Mouse (Mus musculus) megakaryocyte progenitor cell, adult 5-6 weeks (primary cell): ENCODE results near the gene Tef. TPM values are rescaled to one million over a fixed set of nuclear protein-coding genes. Genes with fewer than 3 reads are reported as not detected.
A peak's percentile ranks its signal among the peaks of the same experiment; 100 is the strongest.

ENCODE experiments used
- ATAC-seq: replicated peaks from 2 replicates; pipeline ENCODE4 v1.8.0; 2016; ENCODE audit warnings: mild to moderate bottlenecking, moderate TSS enrichment, inconsistent platforms; ENCODE audit not compliant: poor library complexity
- total RNA-seq, 2 experiments: library from RNA; stranded (forward) in 1 of 2; stranded (reverse) in 1 of 2; fragments of 157-497, 149-512 nt in 1 of 2; fragments of 200-1000 nt in 1 of 2; gene quantifications; 2 replicates each; pipeline versions ENCODE4 v1.2.3 to v1.2.4; 2015 to 2017

Gene Tef
- total RNA-seq, 2 experiments from 2014 or later, result 4.9 to 11.0 TPM

DNA sequence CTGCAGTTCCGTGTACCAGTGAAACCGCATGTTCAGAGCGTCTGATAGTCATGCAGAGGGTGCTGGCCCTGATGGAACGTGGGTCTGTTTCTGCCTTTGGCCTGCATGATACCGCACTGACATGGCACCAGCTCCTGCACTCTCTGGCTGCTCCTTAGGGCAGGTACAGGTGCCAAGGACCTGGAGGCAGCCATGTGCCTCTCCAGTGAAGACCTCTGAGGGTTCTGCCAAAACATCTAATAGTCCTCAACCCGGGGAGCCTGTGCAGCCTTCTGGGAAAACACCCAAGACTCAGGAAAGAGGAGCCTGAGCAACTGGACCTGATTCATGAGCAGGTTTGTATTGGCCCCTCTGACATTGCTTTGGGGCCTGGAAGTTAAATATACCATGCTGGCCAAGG lies 4.4 kb upstream of the Tef start:
- ATAC-seq, result no peak

GRCm38 (mm10) chr15:81798421-81798820 lies 3.8 kb upstream of the Tef start:
- ATAC-seq, result no peak

DNA sequence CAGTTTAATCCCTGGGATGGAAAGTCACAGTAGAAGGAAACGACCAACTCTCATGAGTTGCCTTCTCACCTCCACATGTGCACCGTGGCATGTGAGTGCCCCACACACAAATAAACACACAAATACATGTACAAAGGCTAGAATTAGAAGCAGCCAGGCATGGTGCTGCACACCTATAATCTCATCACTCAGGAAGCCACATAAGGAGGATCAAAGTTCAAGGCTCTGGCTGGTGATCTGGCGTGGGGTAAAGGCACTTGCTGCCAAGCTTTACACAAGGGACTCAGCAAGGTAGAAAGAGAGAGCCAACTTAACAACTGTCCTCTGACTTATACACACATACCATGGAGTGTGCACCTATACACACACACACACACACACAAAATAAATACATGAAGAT lies 1.8 kb upstream of the Tef start:
- ATAC-seq, result no peak

DNA sequence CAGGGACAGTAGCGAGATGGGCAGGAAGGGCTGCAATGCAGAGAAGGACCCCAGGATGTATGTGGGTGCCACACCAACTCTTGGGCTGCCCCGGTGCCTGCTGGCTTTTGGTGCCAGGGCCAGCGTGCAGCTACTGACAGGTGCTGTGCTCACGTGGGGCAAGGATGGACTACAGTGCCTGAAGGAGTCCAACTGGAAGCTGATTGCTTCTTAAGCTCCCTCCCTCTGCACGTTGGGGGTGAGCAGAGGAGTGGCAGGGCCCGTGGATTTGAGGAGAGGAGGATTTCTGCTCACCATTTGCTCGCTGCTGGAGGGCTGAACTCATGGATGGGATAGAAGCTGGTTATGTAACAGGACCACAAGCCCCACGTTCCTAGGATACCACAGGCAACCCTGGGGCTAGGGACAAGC lies 725 bp downstream of the Tef start:
- peak; percentile 10 for ATAC-seq

- ATAC-seq, result 0 out of 2 replicates have a peak, but pooled peaks have one; percentile 11
Observed at GRCm38 (mm10) chr15:81803425-81803951, 1.3 kb downstream of the Tef start.

GRCm38 (mm10) chr15:81804172-81804571 lies 2.0 kb downstream of the Tef start:
- no peak for ATAC-seq

DNA sequence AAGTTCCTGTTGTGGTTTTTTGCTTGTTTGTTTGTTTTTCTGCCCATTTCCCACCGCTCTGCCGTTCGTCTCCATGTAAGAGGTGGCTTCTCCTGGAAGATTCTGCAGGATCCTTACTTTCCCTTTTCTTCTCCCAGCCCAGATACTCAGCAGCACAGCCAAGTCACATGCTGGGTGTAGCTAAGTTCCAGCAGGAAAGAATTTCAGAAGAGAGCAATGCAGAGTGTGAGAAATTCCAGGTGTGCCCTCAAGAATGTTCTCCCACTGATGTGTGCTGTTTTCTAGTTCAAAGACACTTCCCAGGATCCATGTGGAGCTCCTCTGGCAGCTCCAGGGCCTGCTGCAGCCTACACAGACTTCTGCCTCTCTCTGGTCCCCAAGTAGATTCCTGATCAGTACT lies 2.7 kb downstream of the Tef start:
- ATAC-seq, result no peak

DNA sequence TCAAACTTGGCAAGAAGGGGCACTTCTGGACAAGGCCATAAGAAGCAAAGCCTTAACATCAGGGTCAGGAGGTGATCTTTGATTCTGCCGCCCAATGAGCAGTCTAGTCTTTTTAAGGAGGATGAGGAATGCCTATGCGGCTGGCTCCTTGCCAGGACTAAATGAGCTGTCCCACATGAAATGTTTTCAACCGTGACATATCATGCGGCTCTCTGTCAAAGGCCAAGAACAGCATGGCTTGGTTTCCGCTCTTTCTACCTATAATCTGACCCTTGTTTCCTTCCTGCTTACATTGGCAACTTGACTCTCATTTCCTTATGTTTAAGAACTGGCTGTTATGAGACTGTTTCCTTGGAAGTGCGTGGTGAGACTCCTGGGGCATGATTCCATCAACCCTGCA lies 3.4 kb downstream of the Tef start:
- no peak for ATAC-seq

GRCm38 (mm10) chr15:81806621-81807404 lies 4.6 kb downstream of the Tef start:
- no peak for ATAC-seq

DNA sequence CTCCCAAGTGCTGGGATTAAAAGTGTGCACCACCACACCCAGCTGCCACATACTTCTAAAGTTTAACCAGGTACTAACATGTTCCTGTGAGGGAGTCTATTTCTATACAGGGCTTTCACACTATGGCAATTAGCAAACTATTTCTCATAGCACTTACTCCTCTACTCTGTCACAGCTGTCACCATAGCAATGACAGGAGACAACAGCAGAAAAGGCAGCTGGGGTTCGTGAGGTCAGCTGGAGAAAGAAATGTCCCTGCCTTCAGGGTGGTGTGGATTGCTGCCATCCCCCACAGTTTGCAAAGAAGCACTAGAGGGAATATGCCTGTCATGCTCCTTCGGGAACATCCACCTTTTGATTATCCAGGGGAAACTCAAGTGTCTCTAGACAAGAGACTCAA lies 6.6 kb downstream of the Tef start:
- ATAC-seq, result no peak

DNA sequence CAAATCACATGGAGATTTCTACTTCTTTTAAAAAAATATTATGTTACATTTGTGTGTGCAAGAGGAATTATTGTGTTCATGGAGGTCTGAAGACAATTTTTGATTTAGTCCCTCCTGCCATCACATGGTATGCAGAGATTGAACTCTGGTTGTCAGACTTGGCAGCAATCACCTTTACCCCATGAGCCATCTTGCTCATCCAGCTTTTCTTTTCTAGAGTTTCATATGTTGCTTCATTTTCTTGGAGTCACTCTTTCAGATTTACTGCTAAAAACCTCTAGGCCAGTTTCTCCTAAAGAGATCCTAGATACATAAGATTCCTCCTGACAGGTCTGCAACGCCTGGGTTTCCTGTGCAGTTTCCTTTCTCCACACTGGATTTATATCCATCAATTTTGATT lies 7.3 kb downstream of the Tef start:
- ATAC-seq, result no peak

DNA sequence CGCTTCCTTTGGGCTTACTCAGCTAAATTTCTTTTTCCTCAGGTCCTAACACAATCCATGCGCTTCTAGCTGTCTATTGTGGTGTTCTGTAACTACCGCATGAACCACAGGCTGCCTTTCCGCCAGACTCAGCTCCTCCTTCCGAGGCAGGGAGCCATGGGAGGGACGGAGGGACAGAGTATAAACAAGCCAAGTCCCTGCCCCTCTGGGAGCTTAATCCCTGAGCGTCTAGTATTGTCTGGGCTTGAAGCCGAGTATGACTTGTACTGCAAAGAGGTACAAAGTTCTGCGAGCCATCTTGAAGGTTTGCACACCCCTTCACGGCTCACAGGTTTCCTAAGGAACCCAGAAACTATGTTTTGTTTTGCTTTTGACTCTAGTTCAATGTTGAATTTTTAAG lies 7.9 kb downstream of the Tef start:
- ATAC-seq, result peak; percentile 40

DNA sequence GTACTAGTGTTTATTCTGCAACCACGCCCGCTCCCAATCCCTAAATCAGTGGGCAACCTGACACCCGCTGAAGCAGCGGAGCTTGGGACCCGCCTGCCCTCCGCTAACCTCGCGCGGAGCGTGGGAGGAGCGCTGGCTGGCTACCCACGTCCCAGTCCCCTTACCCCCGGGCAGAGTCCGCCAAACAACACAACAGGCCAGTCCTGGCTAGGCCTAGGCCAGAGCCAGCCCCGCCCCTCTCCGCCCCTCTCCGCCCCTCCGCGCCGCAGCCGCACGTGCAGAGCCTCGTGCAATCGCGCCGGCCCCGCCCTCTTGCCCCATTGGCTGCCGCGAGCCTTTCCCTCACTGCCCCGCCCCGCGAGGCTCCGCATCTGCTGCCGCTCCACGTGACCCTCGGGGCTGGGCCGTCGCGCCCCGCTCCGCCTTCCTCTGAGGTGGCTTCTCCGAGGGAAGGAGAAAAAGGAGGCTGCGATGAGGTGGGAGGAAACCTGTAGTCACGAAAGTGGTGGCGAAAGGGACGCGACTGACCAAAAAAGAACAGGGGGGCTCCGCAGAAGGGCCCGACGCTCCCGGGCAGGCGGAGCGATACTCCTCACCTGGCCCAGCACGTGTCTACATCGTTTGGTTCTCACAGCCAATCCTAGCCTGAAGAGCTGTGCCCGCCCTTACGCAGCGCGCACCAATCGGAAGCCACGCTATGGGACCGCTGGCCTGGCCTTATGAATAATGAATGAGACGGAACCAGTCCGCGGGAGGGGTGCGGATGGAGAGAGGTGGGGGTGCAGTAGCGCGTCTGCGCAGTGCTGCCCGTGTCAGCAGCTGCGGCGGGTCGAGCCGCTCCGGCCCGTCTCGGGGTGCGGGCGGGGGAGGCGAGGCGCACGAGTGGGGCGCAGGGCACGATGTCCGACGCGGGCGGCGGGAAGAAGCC lies 8.7 kb downstream of the Tef start:
- peak; percentile 90 for ATAC-seq

DNA sequence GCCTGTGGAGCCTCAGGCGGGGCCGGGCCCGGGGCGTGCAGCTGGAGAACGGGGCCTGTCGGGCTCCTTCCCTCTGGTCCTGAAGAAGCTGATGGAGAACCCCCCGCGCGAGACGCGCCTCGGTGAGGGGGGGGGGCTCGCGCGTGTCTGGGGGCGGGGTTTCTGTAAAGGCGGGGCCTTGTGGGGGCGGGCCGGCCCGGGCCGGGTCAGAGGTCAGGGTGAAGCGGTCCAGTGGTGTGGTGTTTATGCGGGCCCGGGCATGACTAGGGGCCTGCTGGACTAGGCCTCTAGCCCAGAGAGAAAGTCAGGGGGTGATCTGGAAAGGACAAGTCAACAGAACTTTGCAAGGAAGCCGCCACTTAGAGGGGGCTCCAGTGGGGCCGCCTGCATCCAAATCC lies 9.4 kb downstream of the Tef start:
- no peak for ATAC-seq

GRCm38 (mm10) chr15:81812287-81812686 lies 10.1 kb downstream of the Tef start:
- ATAC-seq, result no peak

- no peak for ATAC-seq
Observed at GRCm38 (mm10) chr15:81812696-81813631, 10.7 kb downstream of the Tef start.

DNA sequence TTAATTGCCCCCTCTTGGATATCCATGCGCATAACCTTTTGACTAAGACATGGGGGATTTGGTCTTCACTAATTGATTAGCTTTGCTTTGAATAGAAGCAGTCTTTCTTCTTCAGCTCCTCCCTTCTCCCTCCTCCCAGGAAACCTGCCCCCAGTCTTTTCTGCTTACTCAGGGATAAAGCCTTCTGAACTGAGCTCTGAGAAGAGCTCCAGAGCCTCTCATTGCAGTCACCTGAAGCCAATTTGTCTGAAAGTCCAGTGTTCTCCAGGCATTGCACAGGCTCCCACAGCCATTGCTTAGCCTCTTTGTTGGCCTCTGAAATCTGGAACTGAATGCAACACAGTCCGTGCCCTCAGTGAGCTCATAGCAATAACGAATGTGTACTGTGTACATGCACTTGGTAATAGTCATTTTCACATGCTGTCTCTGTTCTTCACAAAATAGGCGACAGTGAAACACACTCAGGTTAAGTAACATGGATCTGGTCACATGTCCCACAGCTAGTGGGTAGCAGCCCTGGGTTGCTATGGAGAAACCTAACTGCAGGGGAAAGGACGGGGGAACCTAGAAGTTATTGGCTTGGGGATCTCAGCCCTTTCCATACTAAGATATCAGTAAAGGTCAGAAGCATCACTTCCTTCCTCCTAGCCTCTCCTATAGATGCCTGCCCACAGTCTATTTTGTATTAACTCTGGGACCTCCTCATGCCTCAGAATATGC lies 11.9 kb downstream of the Tef start:
- no peak for ATAC-seq

GRCm38 (mm10) chr15:81814716-81815370 lies 12.6 kb downstream of the Tef start:
- ATAC-seq, result no peak

- ATAC-seq, result no peak
Observed at GRCm38 (mm10) chr15:81818404-81818803, 16.2 kb downstream of the Tef start.
